Mouse (Mus musculus) bone marrow, adult 2 months (tissue): Measurements from ENCODE around the gene Gopc.

Source experiments
- CTCF ChIP-seq: fragments of 200-500 bp; IDR thresholded peaks from 2 replicates; pipeline ENCODE4 v1.5.1; 2011; ENCODE audit warnings: low read length, control low read depth; ENCODE audit not compliant: control insufficient read depth, insufficient read depth
- POLR2A ChIP-seq: fragments of 200-500 bp; IDR thresholded peaks from 2 replicates; pipeline ENCODE4 v1.6.1; 2011; ENCODE audit warnings: low read depth, mild to moderate bottlenecking, control low read depth, low read length, borderline replicate concordance; ENCODE audit not compliant: control insufficient read depth

DNA sequence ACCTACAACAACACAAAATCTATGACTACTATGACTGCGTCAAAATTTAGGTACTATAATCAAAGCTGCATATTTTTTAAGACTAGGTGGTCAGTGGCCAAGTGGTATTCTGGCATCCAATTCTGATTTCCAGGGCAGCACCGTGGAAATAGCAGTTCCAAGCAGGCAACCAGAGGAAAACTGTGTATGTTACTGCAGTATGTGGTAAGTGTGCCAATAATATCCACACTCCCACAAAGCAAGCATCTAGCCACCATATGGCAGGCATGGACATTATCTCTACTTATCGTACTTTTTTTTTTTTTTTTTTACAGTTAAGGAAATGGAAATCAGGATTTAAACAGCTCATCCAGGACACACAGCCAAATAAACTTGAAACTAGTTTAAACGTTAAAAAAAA, 13.5 kb downstream of the Gopc start:
- TF ChIP-seq CTCF, result no peak
- TF ChIP-seq POLR2A, result no peak
